Mouse (Mus musculus) cerebellum, adult 2 months (tissue): Measurements from ENCODE around the gene Agfg1.

Source experiments
- CTCF ChIP-seq: fragments of 200-500 bp; IDR thresholded peaks from 2 replicates; pipeline ENCODE4 v1.5.1; 2011; ENCODE audit warnings: low read depth, mild to moderate bottlenecking, control low read depth, low read length, moderate library complexity, borderline replicate concordance; ENCODE audit not compliant: insufficient read depth
- POLR2A ChIP-seq: fragments of 200-500 bp; IDR thresholded peaks from 2 replicates; pipeline ENCODE4 v1.6.1; 2011; ENCODE audit warnings: low read length, control low read depth, borderline replicate concordance; ENCODE audit not compliant: insufficient read depth

GRCm38 (mm10) chr1:82820626-82821186 is 18.6 kb upstream of the Agfg1 start:
- TF ChIP-seq CTCF (no peak), POLR2A (no peak)
